16 mouse cellular contexts compared by ENCODE assay signal in the genomic region with DNA sequence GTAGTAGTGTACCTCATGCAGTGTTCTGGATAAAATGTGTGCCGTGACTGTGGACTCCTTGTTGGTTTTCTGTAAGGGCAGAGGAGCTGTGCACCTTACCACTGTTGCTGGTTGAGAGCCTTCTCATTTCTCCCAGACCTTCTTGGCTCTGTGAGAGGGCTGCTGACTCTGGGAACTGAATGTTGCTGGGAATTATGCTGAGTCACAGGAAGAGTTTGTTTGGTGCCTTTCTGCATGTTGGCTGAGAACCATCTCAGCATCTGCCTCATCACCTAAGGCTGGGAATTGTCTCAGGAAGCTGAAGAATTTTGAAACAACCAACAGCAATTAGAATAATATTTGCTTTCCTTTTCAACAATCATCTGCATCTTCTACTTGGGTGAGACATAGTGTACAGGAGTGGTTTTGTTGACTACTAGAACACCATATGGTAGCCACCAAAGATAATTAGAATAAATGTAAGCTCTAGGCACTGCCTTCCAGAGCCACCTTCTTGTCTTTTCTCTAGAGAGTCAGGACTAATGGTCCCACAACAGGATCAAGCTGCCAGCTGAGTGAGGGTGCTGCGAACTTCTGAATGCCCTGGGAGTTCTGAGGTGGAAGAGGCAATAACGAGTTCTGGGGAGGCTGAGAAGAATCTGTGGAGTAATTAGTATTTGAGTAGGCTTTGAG. TPM values are rescaled to one million over a fixed set of nuclear protein-coding genes. Genes with fewer than 3 reads are reported as not detected.
A peak's percentile ranks its signal among the peaks of the same experiment; 100 is the strongest.
DNase-seq lines count a peak whose midpoint lies in the region; ATAC-seq and TF ChIP-seq lines count a peak whose summit lies in the region.
"Had no signal": no experiment of that assay in that cellular context is flagged by ENCODE, and none has a peak within 500 bp of the region (broad histone marks: within the 10 kb centered on the region; RNA-seq: fewer than 3 reads in every experiment).

No protein-coding gene starts in this region.

- CTCF ChIA-PET in Patski (lab: Charles Lee): interaction anchor here (1.1 to 2.0 kb wide), 4 partner anchors 10 to 17 kb away, joined by 3 to 5 read pairs (median 4); no protein-coding TSS in a partner anchor

- TF ChIP-seq POLR2A in heart, adult 2 months (IDR thresholded peaks at IDR 0.05; ENCODE audit: insufficient read depth, low read depth, low read length): no peak

- H3K27me3 ChIP-seq in heart, adult 2 months (ENCODE audit: control insufficient read depth, insufficient read depth, low read length): no peaks in the 10 kb centered on the region
- no peaks in the 10 kb centered on the region for H3K27me3 ChIP-seq in megakaryocyte, embryonic 14.5 days (replicated peaks)
- no peaks in the 10 kb centered on the region for H3K27me3 ChIP-seq in Patski
- H3K27me3 ChIP-seq: heart, embryonic 13.5 days; hindbrain, embryonic 13.5 days; kidney, embryonic 15.5 days; stomach, embryonic 15.5 days had no signal

- H3K9ac ChIP-seq in heart, adult 2 months (ENCODE audit: low read depth, low read length): no peak overlapping the region
- H3K9ac ChIP-seq: heart, embryonic 13.5 days; hindbrain, embryonic 13.5 days; kidney, embryonic 15.5 days; stomach, embryonic 15.5 days had no signal

- peaks cover 6% of the 10 kb centered on the region for H3K4me1 ChIP-seq in heart, adult 2 months (ENCODE audit: control insufficient read depth, insufficient read depth, low read length)
- H3K4me1 ChIP-seq in megakaryocyte, embryonic 14.5 days: peaks cover 56% of the 10 kb centered on the region

- 77% methylated on average over 3 of the region's 3 CpGs for WGBS in heart, adult 2 months

- no peak overlapping the region for H3K4me3 ChIP-seq in heart, adult 2 months
- H3K4me3 ChIP-seq in megakaryocyte, embryonic 14.5 days (replicated peaks): peak overlapping the region; percentile 60
- H3K4me3 ChIP-seq: heart, embryonic 13.5 days; hindbrain, embryonic 13.5 days; kidney, embryonic 15.5 days; stomach, embryonic 15.5 days had no signal

- DNase-seq in heart, adult 2 months: peak in 1 of 2 experiments; percentile 13
- no peak for DNase-seq in heart, postnatal 4 days
- peak; percentile 28 for DNase-seq in Patski (ENCODE audit: low read depth, low spot score)
- peak; percentile 64 for DNase-seq in telencephalon, adult 2 months (ENCODE audit: low read depth, low spot score)
- DNase-seq in cerebellum, postnatal 10 days: no peak
- DNase-seq: cerebellum, postnatal 14 days; left cerebral cortex, postnatal 4 days; right cerebral cortex, postnatal 25 days; thymus, postnatal 4 days had no signal

- intact Hi-C loops in heart, adult 2 months (cut with DNase I): no loop called here

- H3K36me3 ChIP-seq in heart, adult 2 months (ENCODE audit: control insufficient read depth, insufficient read depth, low read length): no peaks in the 10 kb centered on the region
- H3K36me3 ChIP-seq in megakaryocyte, embryonic 14.5 days (replicated peaks; ENCODE audit: low read length): no peaks in the 10 kb centered on the region
- H3K36me3 ChIP-seq: heart, embryonic 13.5 days; hindbrain, embryonic 13.5 days; kidney, embryonic 15.5 days; stomach, embryonic 15.5 days had no signal

- TF ChIP-seq CTCF in heart, adult 2 months (IDR thresholded peaks at IDR 0.05): no peak
- TF ChIP-seq CTCF in Patski (IDR thresholded peaks at IDR 0.05): no peak

- H3K79me2 ChIP-seq in heart, adult 2 months (replicated peaks; ENCODE audit: control insufficient read depth, insufficient read depth, low read length): no peaks in the 10 kb centered on the region

- no peaks in the 10 kb centered on the region for H3K9me3 ChIP-seq in megakaryocyte, embryonic 14.5 days
- H3K9me3 ChIP-seq: heart, embryonic 13.5 days; hindbrain, embryonic 13.5 days; kidney, embryonic 15.5 days; stomach, embryonic 15.5 days had no signal

- no peak for ATAC-seq in megakaryocyte, adult 5-6 weeks (ENCODE audit: poor library complexity, severe bottlenecking)
- peak; percentile 39 for ATAC-seq in Patski
- ATAC-seq: activated CD4-positive, CD25-positive, alpha-beta regulatory T cell, adult 4 months had no signal

- POLR2A ChIA-PET in Patski (lab: Charles Lee): interaction anchor here (1.1 kb wide), 1 partner anchor 15 kb away, joined by 3 read pairs; no protein-coding TSS in a partner anchor

- peak overlapping the region; percentile 23; the same call in 1 of the 2 replicates for H3K27ac ChIP-seq in heart, adult 2 months
- H3K27ac ChIP-seq: heart, embryonic 13.5 days; hindbrain, embryonic 13.5 days; kidney, embryonic 15.5 days; stomach, embryonic 15.5 days had no signal

- no peak for TF ChIP-seq EP300 in heart, adult 2 months (IDR thresholded peaks at IDR 0.05; ENCODE audit: insufficient read depth, low read depth, low read length)

- in situ Hi-C loops in Patski (cut with MboI; ENCODE audit: low pct_unique_long_range_greater_than_20kb): no loop called here

RNA-seq across cellular contexts. Expression of a gene that starts 48.4 kb away (rescaled TPM):
- 10 to 100 TPM; 13.7 to 15.5 TPM for total RNA-seq in heart, adult 2 months (2021)
- 11.7 and 18.4 TPM in 2 replicates for polyA plus RNA-seq in heart, adult 2 months (2012; rRNA removed)
- total RNA-seq in heart, postnatal 4 days (2021): 10 to 100 TPM; 45.1 to 52.7 TPM
- polyA plus RNA-seq in megakaryocyte, embryonic 14.5 days (2012; ENCODE audit: insufficient read depth, low replicate concordance): 3.1 and 3.3 TPM in 2 replicates
- total RNA-seq in megakaryocyte, adult 5-6 weeks (2015): 15.8 and 17.7 TPM in 2 replicates
- total RNA-seq in megakaryocyte, adult 5-6 weeks (2017): 22.9 and 24.1 TPM in 2 replicates
- 54.0 TPM for polyA plus RNA-seq in Patski (2021)

Comparison
In these comparisons a context has a peak if more than half of its experiments do, and no peak if none do; other contexts are left out.
1. DNase-seq: peak in Patski (single experiment) and telencephalon, adult 2 months (single experiment); none in heart, postnatal 4 days (single experiment) and cerebellum, postnatal 10 days (0 of 2).